Mouse (Mus musculus) thymus, postnatal 0 days (tissue): ENCODE measurements around the gene Slc2a9. TPM values are rescaled to one million over a fixed set of nuclear protein-coding genes. Genes with fewer than 3 reads are reported as not detected.

Experiments
- DNase-seq: peaks from one replicate; pipeline ENCODE4 v3.0.0-alpha.2; 2015; ENCODE audit warnings: low spot score
- polyA plus RNA-seq: library from polyadenylated mRNA; unstranded; fragments of >200 nt; fragmentation: Nextera tagmentation; extraction: Ambion mirVana; gene quantifications from 2 replicates; pipeline ENCODE4 v1.2.1, GENCODE M21; 2015

Gene Slc2a9
- polyA plus RNA-seq, 1 experiment from 2014 or later = 5.2 TPM

GRCm38 (mm10) chr5:38301761-38302411 lies 201.1 kb downstream of the Slc2a9 start:
- no peak for DNase-seq

Other genes with a start within 250 kb of the Slc2a9 start
- gene Tmem128, start 243.0 kb downstream of the Slc2a9 start, polyA plus RNA-seq = 103 and 126 TPM in 2 replicates
- gene Otop1, start 227.2 kb downstream of the Slc2a9 start, polyA plus RNA-seq = 0.06 and 0.08 TPM in 2 replicates
- 0.05 TPM in 1 of 2 replicates, not detected in the other for gene Drd5, start 183.8 kb downstream of the Slc2a9 start, polyA plus RNA-seq
- 265 and 280 TPM in 2 replicates for gene Wdr1, start 60.1 kb upstream of the Slc2a9 start, polyA plus RNA-seq
- 2.7 and 3.0 TPM in 2 replicates for gene Zfp518b, start 181.7 kb upstream of the Slc2a9 start, polyA plus RNA-seq